Mouse (Mus musculus): Measurements from ENCODE around the gene Pspn. TPM values are rescaled to one million over a fixed set of nuclear protein-coding genes. Genes with fewer than 3 reads are reported as not detected.

The Pspn gene
- total RNA-seq, 2 experiments from 2014 or later: not detected

GRCm38 (mm10) chr17:56996506-56996905 lies 3.3 kb downstream of the Pspn start:
- DNase-seq: no peak

DNA sequence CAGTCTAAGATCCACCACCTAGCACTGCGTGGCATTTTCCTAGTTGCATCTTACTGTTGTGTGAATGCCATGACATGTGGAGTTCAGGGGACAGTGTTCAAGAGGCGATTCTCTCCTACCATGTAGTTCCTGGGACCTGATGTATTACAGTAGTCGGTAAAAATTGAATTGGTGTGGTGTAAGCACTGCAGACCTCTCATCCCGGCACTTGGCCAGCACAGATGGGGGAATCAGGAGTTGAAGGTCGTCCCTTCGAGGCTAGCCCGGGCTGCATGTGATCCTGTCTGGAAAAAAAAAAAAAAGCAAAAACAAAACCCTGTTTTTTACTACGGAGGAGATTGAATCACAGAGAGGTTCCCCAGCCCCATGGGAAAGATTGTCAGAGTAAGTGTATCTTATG lies 4.8 kb downstream of the Pspn start:
- DNase-seq: no peak

DNA sequence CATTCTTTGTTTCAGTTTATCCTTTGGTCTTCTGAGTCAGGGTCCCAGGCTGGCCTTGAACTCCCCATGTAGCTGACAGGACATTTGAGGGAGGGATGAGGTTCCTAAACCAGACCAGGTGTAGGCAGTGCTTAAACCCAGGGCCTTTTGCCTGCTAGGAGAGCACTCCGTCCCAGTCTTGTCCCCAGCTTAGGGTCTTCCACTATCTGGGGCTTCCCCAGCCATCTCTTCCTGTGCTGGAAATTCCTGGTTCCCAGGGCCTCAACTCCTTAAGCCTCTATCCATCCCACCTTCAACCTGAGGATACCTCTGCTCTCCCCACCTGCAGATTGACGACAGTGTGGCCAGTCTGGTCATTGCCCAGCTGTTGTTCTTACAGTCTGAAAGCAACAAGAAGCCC lies 8.9 kb downstream of the Pspn start:
- DNase-seq: no peak

- peak; percentile 94 for DNase-seq
Measured at GRCm38 (mm10) chr17:56990115-56990746, 9.6 kb downstream of the Pspn start, which contains the start of gene Clpp. Gene Clpp, plus strand, starts transcription at chr17:56990305.

GRCm38 (mm10) chr17:56989467-56990114 lies 10.2 kb downstream of the Pspn start:
- DNase-seq: no peak

DNA sequence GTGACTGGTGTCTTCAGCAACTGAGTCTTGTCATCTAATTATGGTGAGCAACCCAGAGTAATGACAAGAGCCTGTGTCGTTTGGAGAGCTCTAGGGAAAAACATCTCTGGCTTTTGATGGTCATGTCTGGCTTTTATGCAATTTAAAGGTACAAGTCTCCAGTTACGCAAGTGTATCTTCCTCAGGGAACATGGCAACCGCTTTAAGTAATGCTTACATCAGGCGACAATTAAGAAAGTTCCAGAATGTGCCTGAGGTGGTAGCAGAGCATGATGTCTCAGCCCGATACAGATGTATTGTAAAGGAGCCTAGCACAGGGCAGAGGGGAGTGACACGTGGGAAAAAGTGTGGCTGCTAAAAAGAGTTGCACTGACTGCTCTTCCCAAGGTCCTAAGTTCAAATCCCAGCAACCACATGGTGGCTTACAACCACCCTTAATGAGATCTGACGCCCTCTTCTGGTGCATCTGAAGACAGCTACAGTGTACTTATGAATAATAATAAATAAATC lies 10.8 kb downstream of the Pspn start:
- DNase-seq: no peak

DNA sequence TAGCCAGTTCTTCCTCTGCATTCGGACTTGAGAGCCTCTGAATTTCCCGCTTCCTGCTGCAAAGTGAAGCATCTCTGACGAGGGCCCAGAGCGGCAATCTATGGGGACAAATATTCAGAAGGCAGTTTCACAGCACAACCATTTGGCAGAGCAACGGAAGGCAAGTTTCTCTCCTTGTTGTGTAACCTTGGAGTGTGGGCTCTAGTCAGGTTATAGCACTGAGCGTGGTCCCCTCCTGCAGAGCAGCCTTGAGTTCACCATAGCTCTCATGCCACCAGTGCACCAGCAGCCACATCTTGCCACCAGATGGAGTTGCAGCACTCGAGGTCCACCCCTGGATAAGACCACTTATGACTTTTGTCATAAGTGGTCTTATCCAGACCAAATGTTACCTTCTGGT lies 11.4 kb downstream of the Pspn start:
- no peak for DNase-seq

- no peak for DNase-seq
Measured at GRCm38 (mm10) chr17:56986105-56986805, 13.6 kb downstream of the Pspn start.

DNA sequence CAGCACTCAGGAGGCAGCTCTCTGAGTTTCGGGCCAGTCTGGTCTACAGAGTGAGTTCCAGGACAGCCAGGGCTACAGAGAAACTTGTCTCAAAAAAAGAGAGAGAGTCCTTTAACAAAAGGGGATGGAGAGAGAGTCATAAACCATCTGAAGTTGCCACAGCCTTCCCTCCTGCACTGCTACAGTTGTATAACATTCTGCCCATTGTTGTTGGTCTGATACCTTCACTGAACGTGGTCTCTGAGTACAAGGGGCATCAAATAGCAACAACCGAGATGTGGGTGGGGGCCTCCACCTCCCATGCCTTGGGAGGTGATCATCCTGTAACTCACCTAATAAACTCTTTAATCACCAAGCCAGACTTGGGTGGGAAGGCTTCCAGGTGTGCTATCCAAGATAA lies 14.2 kb downstream of the Pspn start:
- no peak for DNase-seq

DNA sequence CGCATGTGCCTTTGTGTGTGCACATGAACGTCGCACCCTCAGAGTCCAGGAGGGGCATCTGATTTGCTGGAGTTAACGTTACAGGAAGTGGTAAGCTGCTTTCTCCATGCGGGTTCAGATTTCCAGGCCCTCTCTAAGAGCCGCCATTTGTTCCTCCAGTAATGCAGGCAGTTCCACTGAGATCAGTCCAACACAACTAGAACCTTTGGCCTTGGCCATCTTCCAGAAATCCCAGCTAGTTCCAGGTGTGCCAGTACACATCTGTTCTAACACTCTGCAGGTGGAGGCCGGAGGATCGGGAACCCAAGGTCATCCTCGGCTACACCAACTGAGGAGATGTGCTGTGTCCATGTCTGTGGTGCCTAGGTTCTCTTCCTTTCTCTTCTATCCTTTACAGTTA lies 14.9 kb downstream of the Pspn start:
- no peak for DNase-seq

- DNase-seq: no peak
Measured at GRCm38 (mm10) chr17:56982013-56982412, 17.8 kb downstream of the Pspn start, which contains the start of gene Acer1. Gene Acer1, minus strand, starts transcription at chr17:56982126.

GRCm38 (mm10) chr17:56981049-56981448 lies 18.8 kb downstream of the Pspn start:
- DNase-seq: no peak

DNA sequence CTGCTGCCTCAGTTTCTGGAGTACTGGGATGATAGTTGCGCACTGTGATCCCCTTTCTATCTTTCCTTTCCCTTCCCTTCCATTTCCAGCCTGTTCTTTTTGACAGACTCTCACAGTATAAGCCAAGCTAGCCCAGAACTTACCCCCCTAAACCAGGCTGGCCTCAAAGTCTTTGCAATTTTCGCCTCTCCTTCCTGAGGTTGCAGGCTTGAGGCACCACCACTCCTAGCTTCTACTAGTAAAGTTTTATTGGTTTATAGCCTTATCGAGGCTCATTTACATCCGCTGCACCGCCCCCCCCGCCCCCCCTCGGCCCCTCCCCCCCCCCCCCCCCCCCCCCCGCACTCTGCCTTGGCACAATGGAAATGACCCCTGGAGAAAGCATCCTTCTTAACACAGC lies 20.3 kb downstream of the Pspn start:
- no peak for DNase-seq

DNA sequence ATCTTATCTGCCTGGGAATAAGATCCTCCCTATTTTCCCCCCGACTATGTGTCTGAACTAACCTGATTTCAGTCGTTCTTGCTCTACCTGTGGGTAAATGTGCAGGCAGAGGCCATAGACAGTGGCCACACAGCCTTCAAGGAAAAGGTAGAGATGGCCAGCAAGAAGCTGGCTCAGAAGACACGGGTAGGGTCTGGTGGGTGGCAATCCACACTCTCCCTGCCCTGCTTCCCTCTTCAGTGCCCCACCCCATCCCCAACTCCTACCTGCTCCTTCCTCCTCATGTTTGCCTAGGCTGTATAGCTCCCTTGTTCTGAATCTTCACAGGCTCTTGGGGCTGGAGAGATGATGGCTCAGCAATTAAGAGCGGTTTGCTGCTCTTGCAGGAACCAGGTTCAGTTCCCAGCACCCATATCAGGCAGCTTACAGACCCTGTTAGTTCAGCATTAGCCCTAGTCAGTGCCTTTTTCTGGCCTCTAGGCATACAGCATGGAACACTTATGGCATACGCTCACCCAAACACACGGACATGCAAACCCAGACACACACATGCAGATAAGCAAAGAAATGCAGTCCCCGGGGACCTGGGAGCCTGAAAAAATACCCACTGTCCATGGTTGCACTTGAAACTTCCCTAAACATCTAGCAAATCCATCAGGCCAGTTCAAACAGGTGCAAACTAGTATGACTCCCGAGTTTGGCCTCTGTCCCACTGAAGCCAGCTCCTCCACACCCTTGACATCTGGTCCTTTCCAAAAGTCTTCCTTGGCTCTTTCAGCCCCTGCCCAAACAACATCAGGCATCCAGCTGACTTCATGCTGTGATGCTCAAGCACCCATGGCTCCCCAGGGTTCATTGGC lies 23.1 kb downstream of the Pspn start:
- DNase-seq: no peak

DNA sequence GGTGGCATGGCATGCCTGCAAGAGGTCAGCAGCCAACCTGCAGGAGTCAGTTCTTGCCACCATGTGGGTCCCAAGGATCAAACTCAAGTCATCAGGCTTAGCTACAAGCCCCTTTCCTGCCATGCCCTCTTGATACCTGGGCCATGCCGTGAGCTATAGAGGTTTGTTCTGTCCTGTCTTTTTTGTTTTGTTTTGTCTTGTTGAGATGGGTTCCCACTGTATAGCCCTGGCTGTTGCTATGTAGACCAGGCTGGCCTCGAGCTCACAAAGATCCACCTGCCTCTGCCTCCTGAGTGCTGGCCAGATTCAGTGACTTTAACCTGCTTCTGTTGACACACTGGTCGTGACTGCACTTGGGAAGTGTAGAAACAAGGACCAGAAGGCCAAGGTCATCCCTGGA lies 24.4 kb downstream of the Pspn start:
- DNase-seq: no peak

DNA sequence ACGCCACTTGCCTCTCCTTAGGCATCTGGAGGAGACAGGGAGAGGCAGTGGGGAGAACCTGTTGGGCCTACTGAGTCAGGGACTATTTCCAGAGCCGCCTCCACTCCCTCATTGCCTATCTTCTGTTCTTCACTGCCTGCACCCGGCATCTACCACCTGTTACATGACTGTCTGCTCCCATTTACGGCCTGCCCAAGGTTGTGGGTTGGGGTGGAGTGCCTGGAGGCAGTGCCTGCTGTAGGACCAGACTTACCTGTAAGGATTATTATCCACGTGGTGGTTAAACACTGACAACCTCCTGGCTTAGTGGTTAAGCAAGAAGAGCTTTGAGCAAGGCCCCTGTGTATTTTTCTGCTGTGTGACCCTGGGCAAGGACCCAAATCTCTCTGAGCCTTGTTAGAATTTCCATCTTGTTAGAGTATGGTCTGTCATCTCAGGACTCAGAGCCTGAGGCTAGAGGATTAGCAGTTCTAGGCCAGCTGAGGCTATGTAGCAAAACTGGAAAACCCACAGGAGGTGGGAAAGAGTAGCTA lies 25.0 kb downstream of the Pspn start:
- no peak for DNase-seq

DNA sequence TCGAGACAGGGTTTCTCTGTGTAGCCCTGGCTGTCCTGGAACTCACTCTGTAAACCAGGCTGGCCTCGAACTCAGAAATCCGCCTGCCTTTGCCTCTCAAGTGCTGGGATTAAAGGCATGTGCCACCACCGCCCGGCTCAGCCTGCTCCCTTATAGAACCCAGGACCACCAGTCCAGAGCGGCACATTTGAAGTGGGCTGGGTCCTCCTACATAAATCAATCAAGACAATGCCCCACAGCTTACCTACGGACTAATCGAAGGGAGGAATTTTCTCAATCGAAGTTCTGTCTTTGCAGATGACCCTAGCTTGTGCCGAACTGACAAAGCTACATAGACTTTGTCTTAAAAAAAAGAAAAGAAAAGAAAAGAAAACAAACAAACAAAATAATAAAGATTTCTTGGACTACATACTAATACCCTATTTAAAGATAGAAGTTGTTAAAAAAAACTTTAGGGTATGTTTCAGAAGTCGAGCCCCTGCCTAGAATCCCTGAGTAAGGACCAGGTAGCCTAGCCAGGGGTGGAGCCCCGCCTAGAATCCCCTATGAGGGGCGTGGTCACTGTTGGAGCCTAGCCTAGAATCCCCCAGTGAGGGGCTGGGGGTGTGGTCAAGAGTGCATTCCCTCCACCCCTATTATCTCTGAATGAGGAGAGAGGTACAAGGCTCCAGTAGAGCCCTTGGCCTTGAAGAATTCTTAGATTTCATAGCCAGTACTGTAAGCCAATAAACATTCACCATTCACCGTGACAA lies 25.7 kb downstream of the Pspn start:
- no peak for DNase-seq

GRCm38 (mm10) chr17:56970081-56970480 lies 29.7 kb downstream of the Pspn start:
- DNase-seq: no peak

DNA sequence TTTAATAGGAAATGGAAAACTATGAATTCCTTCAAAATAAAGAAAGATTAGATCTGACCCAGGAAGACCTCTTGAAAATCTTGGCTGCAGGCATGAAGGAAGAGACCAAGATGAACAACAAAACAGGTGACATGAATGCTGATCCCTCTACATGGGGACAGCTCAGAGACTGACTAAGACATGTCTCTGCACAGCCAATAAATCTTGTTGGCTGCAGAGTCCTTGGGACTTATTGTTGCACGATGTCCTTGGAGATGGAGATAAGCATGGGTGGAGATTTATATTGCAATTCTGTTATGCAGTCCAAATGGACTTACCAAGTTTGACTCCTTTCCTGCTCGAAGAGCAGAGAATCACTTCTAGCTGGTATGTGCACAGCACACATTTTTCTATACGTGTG lies 30.5 kb downstream of the Pspn start:
- DNase-seq: no peak

DNA sequence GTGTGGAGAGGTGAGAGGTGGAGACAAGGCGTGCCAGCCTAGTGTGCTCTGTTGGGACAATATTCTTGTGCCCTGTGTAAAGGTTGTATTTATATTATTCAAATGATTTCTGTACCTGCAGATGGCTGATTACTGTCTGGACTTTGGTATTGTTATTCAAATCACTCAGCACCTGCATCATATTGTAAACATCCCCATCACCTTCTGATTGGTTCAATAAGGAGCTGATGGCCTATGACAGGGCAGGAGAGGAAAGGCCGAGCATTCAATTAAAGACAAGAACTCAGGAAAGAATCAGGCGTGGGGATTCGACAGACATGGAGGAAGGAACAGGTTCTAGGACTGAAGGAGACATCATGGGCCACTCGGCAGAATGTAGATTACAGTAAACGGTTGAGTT lies 36.2 kb downstream of the Pspn start:
- DNase-seq: no peak

- no peak for DNase-seq
Measured at GRCm38 (mm10) chr17:56962642-56963405, 37.0 kb downstream of the Pspn start.

Measured in layer of hippocampus, postnatal 36 days (tissue).